Mouse (Mus musculus): ENCODE data around the gene Phactr2. TPM values are rescaled to one million over a fixed set of nuclear protein-coding genes. Genes with fewer than 3 reads are reported as not detected.

The Phactr2 gene
- total and polyA plus RNA-seq, 3 experiments = 0.33 TPM; not detected in 2

DNA sequence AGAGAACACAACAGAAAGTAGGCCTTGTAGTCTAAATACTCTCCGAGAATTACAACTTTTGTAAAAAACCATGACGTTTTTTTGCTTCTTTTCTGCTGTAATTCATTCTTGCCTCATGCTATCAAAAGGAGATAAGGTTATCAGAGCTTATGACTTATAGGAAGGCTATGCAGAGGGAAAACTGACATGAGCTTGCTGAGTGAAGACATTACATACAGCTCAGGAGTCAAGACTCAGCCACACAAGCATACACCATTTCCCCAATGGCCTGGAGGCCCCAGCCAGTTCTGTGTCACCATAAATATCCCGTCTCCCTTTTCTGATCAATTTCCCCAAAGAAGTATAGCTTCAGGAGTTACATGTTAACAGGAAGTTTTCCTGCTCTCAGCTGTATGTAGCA is 252.1 kb downstream of the Phactr2 start:
- H3K4me3 ChIP-seq (ENCODE audit: low read depth, low read length) = no peak overlapping the region
- H3K36me3 ChIP-seq (replicated peaks) = no peaks in the 10 kb centered on the region
- H3K27me3 ChIP-seq (ENCODE audit: insufficient read depth, low read length) = peaks cover 12% of the 10 kb centered on the region
- DNase-seq (ENCODE audit: low spot score) (no peak), ATAC-seq (ENCODE audit: extremely low read depth, insufficient number of reproducible peaks, low FRiP score, poor library complexity, severe bottlenecking) (no peak)
- H3K4me1 ChIP-seq (ENCODE audit: insufficient read depth, low read depth, low read length) = no peaks in the 10 kb centered on the region
- H3K9me3 ChIP-seq (replicated peaks) = no peaks in the 10 kb centered on the region
- no peak for TF ChIP-seq TAL1 (conservative IDR thresholded peaks at IDR 0.05; ENCODE audit: low read depth, low read length)
- TF ChIP-seq GATA2 (IDR thresholded peaks at IDR 0.05; ENCODE audit: borderline replicate concordance, low read depth, low read length) = no peak
- TF ChIP-seq CTCF (IDR thresholded peaks at IDR 0.05; ENCODE audit: low read depth, low read length) = no peak
- no peak for TF ChIP-seq POLR2AphosphoS5 (IDR thresholded peaks at IDR 0.05; ENCODE audit: insufficient replicate concordance, low read depth, low read length)
- TF ChIP-seq GATA1 (IDR thresholded peaks at IDR 0.05; ENCODE audit: borderline replicate concordance, low read length) = no peak

DNA sequence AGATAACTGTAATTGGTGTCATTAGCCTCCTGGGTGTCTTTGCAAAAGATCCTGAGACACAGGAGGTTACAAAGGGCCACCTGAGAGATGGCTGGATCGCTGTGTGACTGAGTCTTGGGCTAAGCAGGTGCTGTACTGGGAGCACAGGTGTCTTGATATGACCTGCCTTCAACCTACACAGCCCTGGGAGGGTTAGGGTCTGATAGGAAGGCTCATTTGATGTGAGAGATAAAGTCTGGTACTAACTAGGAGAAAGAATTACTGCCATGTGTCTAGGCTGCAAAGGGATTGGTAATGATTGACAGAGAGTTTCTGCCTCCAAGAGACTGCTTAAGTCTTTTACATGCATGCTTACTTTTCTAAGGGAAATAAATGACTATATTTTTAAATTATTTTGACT is 254.2 kb downstream of the Phactr2 start:
- Histone ChIP-seq H3K9me3 (replicated peaks) (no peaks in the 10 kb centered on the region), H3K4me3 (ENCODE audit: low read depth, low read length) (no peak overlapping the region), H3K4me1 (ENCODE audit: insufficient read depth, low read depth, low read length) (peaks cover 4% of the 10 kb centered on the region), H3K27me3 (ENCODE audit: insufficient read depth, low read length) (peaks cover 8% of the 10 kb centered on the region), H3K36me3 (replicated peaks) (no peaks in the 10 kb centered on the region)
- DNase-seq (ENCODE audit: low spot score) = no peak
- TF ChIP-seq GATA2 (IDR thresholded peaks at IDR 0.05; ENCODE audit: borderline replicate concordance, low read depth, low read length) (no peak), GATA1 (IDR thresholded peaks at IDR 0.05; ENCODE audit: borderline replicate concordance, low read length) (no peak), TAL1 (conservative IDR thresholded peaks at IDR 0.05; ENCODE audit: low read depth, low read length) (no peak), POLR2AphosphoS5 (IDR thresholded peaks at IDR 0.05; ENCODE audit: insufficient replicate concordance, low read depth, low read length) (no peak), CTCF (IDR thresholded peaks at IDR 0.05; ENCODE audit: low read depth, low read length) (no peak)
- ATAC-seq (ENCODE audit: extremely low read depth, insufficient number of reproducible peaks, low FRiP score, poor library complexity, severe bottlenecking) = no peak

DNA sequence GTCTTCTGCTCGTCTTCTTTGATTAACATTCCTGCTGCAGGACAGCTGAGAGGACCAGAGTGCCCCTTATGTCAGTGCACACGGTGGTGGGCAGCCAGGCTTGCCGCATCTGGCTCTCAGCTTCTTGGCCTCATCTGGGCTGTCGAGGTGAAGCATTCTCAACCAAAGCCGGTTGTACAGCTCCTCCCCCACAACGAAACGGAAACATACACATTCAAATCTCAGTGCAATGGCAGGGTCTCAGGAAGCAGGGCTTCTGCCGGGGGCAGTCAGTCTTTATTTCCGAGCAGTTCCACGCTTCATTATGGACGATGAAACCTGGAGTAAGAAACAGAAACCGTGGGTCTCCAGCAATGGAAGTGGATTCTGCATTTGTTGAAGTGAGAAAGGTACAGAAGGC is 260.3 kb downstream of the Phactr2 start:
- TF ChIP-seq CTCF (IDR thresholded peaks at IDR 0.05; ENCODE audit: low read depth, low read length) = no peak
- TF ChIP-seq TAL1 (conservative IDR thresholded peaks at IDR 0.05; ENCODE audit: low read depth, low read length) = no peak
- no peak for TF ChIP-seq GATA1 (IDR thresholded peaks at IDR 0.05; ENCODE audit: borderline replicate concordance, low read length)
- TF ChIP-seq GATA2 (IDR thresholded peaks at IDR 0.05; ENCODE audit: borderline replicate concordance, low read depth, low read length) = no peak
- no peak for TF ChIP-seq POLR2AphosphoS5 (IDR thresholded peaks at IDR 0.05; ENCODE audit: insufficient replicate concordance, low read depth, low read length)
- Histone ChIP-seq H3K4me1 (ENCODE audit: insufficient read depth, low read depth, low read length) (peaks cover 4% of the 10 kb centered on the region), H3K36me3 (replicated peaks) (no peaks in the 10 kb centered on the region), H3K9me3 (replicated peaks) (no peaks in the 10 kb centered on the region), H3K27me3 (ENCODE audit: insufficient read depth, low read length) (peaks cover 8% of the 10 kb centered on the region), H3K4me3 (ENCODE audit: low read depth, low read length) (no peak overlapping the region)
- DNase-seq (ENCODE audit: low spot score) (no peak), ATAC-seq (ENCODE audit: extremely low read depth, insufficient number of reproducible peaks, low FRiP score, poor library complexity, severe bottlenecking) (no peak)

DNA sequence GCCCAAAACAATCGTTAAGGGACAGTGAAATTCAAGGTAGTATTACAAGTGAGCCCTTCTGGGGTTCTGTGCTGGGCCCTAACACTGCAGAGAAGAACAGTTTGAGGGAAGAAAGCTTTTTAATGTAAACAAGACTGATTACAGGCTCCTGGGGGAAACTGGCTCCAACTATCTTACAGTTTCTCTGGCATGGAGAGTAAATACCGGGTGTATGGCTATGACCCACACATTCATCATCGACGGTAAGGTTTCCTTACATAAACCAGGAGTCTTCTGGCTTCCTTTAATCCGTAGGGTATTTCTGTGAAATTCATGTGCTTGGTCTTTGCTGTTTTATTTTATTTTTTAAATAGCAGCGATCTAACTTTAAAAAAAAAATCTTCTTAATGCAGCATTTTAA is 261.4 kb downstream of the Phactr2 start:
- Histone ChIP-seq H3K4me1 (ENCODE audit: insufficient read depth, low read depth, low read length) (peaks cover 4% of the 10 kb centered on the region), H3K36me3 (replicated peaks) (no peaks in the 10 kb centered on the region), H3K4me3 (ENCODE audit: low read depth, low read length) (no peak overlapping the region), H3K27me3 (ENCODE audit: insufficient read depth, low read length) (peaks cover 8% of the 10 kb centered on the region), H3K9me3 (replicated peaks) (no peaks in the 10 kb centered on the region)
- DNase-seq (ENCODE audit: low spot score) (no peak), ATAC-seq (ENCODE audit: extremely low read depth, insufficient number of reproducible peaks, low FRiP score, poor library complexity, severe bottlenecking) (no peak)
- TF ChIP-seq POLR2AphosphoS5 (IDR thresholded peaks at IDR 0.05; ENCODE audit: insufficient replicate concordance, low read depth, low read length) (no peak), CTCF (IDR thresholded peaks at IDR 0.05; ENCODE audit: low read depth, low read length) (no peak), GATA2 (IDR thresholded peaks at IDR 0.05; ENCODE audit: borderline replicate concordance, low read depth, low read length) (no peak), GATA1 (IDR thresholded peaks at IDR 0.05; ENCODE audit: borderline replicate concordance, low read length) (no peak), TAL1 (conservative IDR thresholded peaks at IDR 0.05; ENCODE audit: low read depth, low read length) (no peak)

DNA sequence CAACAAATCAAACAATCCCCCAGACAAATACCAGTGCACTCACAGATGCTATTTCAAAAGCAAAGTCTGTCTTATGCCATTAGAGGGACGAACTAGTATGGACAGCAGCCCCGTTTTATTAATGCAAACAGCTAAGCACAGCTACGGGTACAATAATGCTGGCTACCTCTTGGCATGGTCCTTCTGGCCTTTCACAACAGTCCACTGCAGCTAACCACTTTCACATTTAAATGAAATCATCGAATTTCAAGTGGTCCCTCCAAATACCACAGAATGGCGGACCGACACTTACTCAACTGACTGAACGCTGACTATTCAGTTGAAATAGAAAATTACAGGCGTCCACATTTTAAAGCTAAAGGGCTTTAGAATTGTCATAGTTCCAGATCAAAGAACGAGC is 261.9 kb downstream of the Phactr2 start:
- Histone ChIP-seq H3K27me3 (ENCODE audit: insufficient read depth, low read length) (peaks cover 5% of the 10 kb centered on the region), H3K9me3 (replicated peaks) (no peaks in the 10 kb centered on the region), H3K4me3 (ENCODE audit: low read depth, low read length) (no peak overlapping the region), H3K36me3 (replicated peaks) (no peaks in the 10 kb centered on the region), H3K4me1 (ENCODE audit: insufficient read depth, low read depth, low read length) (peaks cover 4% of the 10 kb centered on the region)
- no peak for TF ChIP-seq GATA1 (IDR thresholded peaks at IDR 0.05; ENCODE audit: borderline replicate concordance, low read length)
- TF ChIP-seq POLR2AphosphoS5 (IDR thresholded peaks at IDR 0.05; ENCODE audit: insufficient replicate concordance, low read depth, low read length) = no peak
- no peak for TF ChIP-seq TAL1 (conservative IDR thresholded peaks at IDR 0.05; ENCODE audit: low read depth, low read length)
- no peak for TF ChIP-seq GATA2 (IDR thresholded peaks at IDR 0.05; ENCODE audit: borderline replicate concordance, low read depth, low read length)
- TF ChIP-seq CTCF (IDR thresholded peaks at IDR 0.05; ENCODE audit: low read depth, low read length) = no peak
- DNase-seq (ENCODE audit: low spot score) (no peak), ATAC-seq (ENCODE audit: extremely low read depth, insufficient number of reproducible peaks, low FRiP score, poor library complexity, severe bottlenecking) (no peak)

DNA sequence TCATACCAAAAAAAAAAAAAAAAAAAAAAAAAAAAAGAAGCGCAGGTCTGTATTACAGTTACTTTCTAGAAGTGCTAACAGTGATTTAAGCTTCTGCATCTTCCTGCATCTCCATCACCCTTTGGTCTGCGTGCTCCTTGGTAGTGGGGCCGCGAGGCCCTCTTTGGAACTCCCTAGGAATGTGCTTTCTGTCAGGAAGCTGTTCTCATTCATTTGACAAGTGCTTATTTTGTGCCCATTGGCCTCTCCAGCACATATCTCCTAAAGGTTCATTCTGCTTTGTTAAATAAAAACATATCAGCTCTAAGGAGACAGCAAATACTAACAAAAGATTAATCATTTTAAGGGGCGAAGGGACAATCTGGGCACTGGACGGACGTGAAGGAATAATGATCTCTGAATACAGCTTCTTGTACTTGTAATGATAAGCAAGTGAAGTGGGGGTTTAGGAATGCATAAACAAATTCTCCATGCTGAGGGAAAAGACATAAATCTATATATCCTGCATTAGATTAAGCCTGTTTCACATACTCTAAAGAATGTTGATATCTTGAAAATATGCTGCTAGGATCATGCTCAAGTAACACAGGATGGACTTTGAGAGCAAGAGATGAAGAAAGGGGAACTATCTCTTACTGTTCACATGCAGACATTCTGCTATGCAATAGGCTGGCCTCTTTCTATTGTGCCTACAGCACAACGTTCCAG is 264.1 kb downstream of the Phactr2 start:
- no peak for DNase-seq (ENCODE audit: low spot score)
- no peak for ATAC-seq (ENCODE audit: extremely low read depth, insufficient number of reproducible peaks, low FRiP score, poor library complexity, severe bottlenecking)
- Histone ChIP-seq H3K9me3 (replicated peaks) (no peaks in the 10 kb centered on the region), H3K27me3 (ENCODE audit: insufficient read depth, low read length) (peaks cover 5% of the 10 kb centered on the region), H3K4me1 (ENCODE audit: insufficient read depth, low read depth, low read length) (no peaks in the 10 kb centered on the region), H3K36me3 (replicated peaks) (no peaks in the 10 kb centered on the region), H3K4me3 (ENCODE audit: low read depth, low read length) (no peak overlapping the region)
- no peak for TF ChIP-seq POLR2AphosphoS5 (IDR thresholded peaks at IDR 0.05; ENCODE audit: insufficient replicate concordance, low read depth, low read length)
